Mouse (Mus musculus) heart, postnatal 0 days (tissue): ENCODE measurements around the gene Aaed1.

Source experiments
- CTCF ChIP-seq: IDR thresholded peaks from 2 replicates; pipeline ENCODE4 v1.5.1; 2016; ENCODE audit warnings: antibody characterized with exemption, control low read depth, low read depth
- EP300 ChIP-seq: IDR thresholded peaks from 2 replicates; pipeline ENCODE4 v1.6.1; 2016; ENCODE audit warnings: antibody characterized with exemption, low read depth

DNA sequence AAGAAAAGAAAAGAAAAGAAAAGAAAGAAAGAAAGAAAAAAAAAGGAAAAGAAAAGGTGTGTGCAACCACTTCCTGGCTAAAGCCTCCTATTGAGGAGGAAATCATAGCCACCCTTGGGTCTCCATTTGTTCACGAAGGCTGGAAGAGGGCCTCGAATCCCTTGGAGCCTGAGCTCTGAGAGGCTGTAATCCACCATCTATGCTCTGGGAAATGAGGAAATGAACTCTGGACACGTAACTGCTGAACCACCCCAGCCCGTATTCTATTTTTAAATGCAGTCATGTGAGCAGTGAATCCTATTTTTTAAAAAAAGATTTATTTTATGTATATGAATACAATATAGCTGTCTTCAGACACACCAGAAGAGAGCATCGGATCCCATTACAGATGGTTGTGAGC, 31.6 kb downstream of the Aaed1 start:
- no peak for TF ChIP-seq EP300
- TF ChIP-seq CTCF: no peak
